Mouse (Mus musculus) CH12.LX (cell line): ENCODE results near the gene Gm21885. TPM values are rescaled to one million over a fixed set of nuclear protein-coding genes. Genes with fewer than 3 reads are reported as not detected.

Source experiments
- DNase-seq: peaks from one replicate; pipeline ENCODE4 v3.0.0-alpha.2; 2013; ENCODE audit errors: extremely low read depth
- H3K27ac ChIP-seq: 2 replicates; pipeline ENCODE4 v1.5.1; 2012; ENCODE audit warnings: low read depth, mild to moderate bottlenecking, control low read depth, moderate library complexity; ENCODE audit not compliant: insufficient read depth
- H3K27me3 ChIP-seq: replicated peaks from 2 replicates; pipeline ENCODE3; 2012; ENCODE audit warnings: inconsistent platforms
- H3K36me3 ChIP-seq, 2 experiments: replicated peaks in 1 of 2; 2 replicates each; pipeline versions ENCODE3 to v1.6.1; 2012; ENCODE audit warnings: inconsistent platforms in 1 of 2, low read length in 1 of 2, mild to moderate bottlenecking in 1 of 2, mixed read lengths in 1 of 2, moderate library complexity in 1 of 2; ENCODE audit not compliant: control insufficient read depth in 1 of 2, insufficient read depth in 1 of 2
- H3K4me1 ChIP-seq, 2 experiments: 2 replicates each; pipeline ENCODE4 v1.6.1; 2012; ENCODE audit warnings: inconsistent platforms in 1 of 2, moderate library complexity in 1 of 2; ENCODE audit not compliant: insufficient read depth in 2 of 2, control insufficient read depth in 1 of 2
- H3K4me2 ChIP-seq: 2 replicates; pipeline ENCODE4 v1.6.1; 2012; ENCODE audit warnings: low read depth, mild to moderate bottlenecking, control low read depth; ENCODE audit not compliant: poor library complexity, insufficient read depth, severe bottlenecking
- H3K4me3 ChIP-seq, 3 experiments: fragments of 150-350 bp in 1 of 3; sonication (generic) in 1 of 3; replicated peaks in 1 of 3; 2 replicates each; pipeline versions ENCODE3 to v1.5.1; 2011 to 2012; ENCODE audit warnings: low read depth in 2 of 3, low read length in 2 of 3, mild to moderate bottlenecking in 2 of 3, moderate library complexity in 2 of 3, control low read depth in 1 of 3, improper control_type of control experiment in 1 of 3, inconsistent platforms in 1 of 3, mixed read lengths in 1 of 3; ENCODE audit not compliant: poor library complexity in 1 of 3
- H3K79me2 ChIP-seq: replicated peaks from 2 replicates; pipeline ENCODE4 v1.6.1; 2012; ENCODE audit warnings: mild to moderate bottlenecking, moderate library complexity; ENCODE audit not compliant: control insufficient read depth, poor library complexity, insufficient read depth, severe bottlenecking; ENCODE audit errors: extremely low read depth
- H3K9ac ChIP-seq: 2 replicates; pipeline ENCODE4 v1.6.1; 2012; ENCODE audit warnings: low read depth, mild to moderate bottlenecking, control low read depth, moderate library complexity; ENCODE audit not compliant: insufficient read depth
- H3K9me3 ChIP-seq: replicated peaks from 2 replicates; pipeline ENCODE3; 2012; ENCODE audit warnings: low read length, inconsistent platforms, mixed read lengths
- CHD1 ChIP-seq: IDR thresholded peaks from 2 replicates; pipeline ENCODE4 v1.6.1; 2012; ENCODE audit warnings: low read depth, low read length, improper control_type of control experiment, inconsistent platforms
- E2F4 ChIP-seq: IDR thresholded peaks from 2 replicates; pipeline ENCODE4 v1.6.1; 2011; ENCODE audit warnings: low read depth, low read length, improper control_type of control experiment; ENCODE audit not compliant: insufficient replicate concordance
- EP300 ChIP-seq: IDR thresholded peaks from 2 replicates; pipeline ENCODE4 v1.6.1; 2011; ENCODE audit warnings: low read length, improper control_type of control experiment
- GABPA ChIP-seq: IDR thresholded peaks from 2 replicates; pipeline ENCODE4 v1.6.1; 2012; ENCODE audit warnings: low read depth, low read length, improper control_type of control experiment, inconsistent platforms; ENCODE audit not compliant: insufficient replicate concordance
- IRF4 ChIP-seq: IDR thresholded peaks from 2 replicates; pipeline ENCODE4 v1.6.1; 2014; ENCODE audit warnings: low read depth, mild to moderate bottlenecking, inconsistent platforms, low read length, improper control_type of control experiment
- JUN ChIP-seq: IDR thresholded peaks from 2 replicates; pipeline ENCODE4 v1.6.1; 2011; ENCODE audit warnings: low read depth, mild to moderate bottlenecking, low read length, improper control_type of control experiment, moderate library complexity; ENCODE audit not compliant: insufficient read depth
- MAZ ChIP-seq: IDR thresholded peaks from 2 replicates; pipeline ENCODE4 v1.6.1; 2012; ENCODE audit warnings: low read depth, mild to moderate bottlenecking, inconsistent platforms, low read length, improper control_type of control experiment, moderate library complexity
- MEF2A ChIP-seq: IDR thresholded peaks from 2 replicates; pipeline ENCODE4 v1.6.1; 2014; ENCODE audit warnings: low read depth, mild to moderate bottlenecking, inconsistent platforms, low read length, improper control_type of control experiment, borderline replicate concordance
- MXI1 ChIP-seq: IDR thresholded peaks from 2 replicates; pipeline ENCODE4 v1.6.1; 2011; ENCODE audit warnings: mild to moderate bottlenecking, low read depth, low read length, improper control_type of control experiment
- MYC ChIP-seq: IDR thresholded peaks from 2 replicates; pipeline ENCODE4 v1.6.1; 2011; ENCODE audit warnings: low read depth, mild to moderate bottlenecking, improper control_type of control experiment, low read length
- NRF1 ChIP-seq: IDR thresholded peaks from 2 replicates; pipeline ENCODE4 v1.6.1; 2014; ENCODE audit warnings: low read depth, mild to moderate bottlenecking, inconsistent platforms, low read length, improper control_type of control experiment, moderate library complexity
- PAX5 ChIP-seq: IDR thresholded peaks from 2 replicates; pipeline ENCODE4 v1.6.1; 2012; ENCODE audit warnings: low read length, inconsistent platforms, mixed read lengths
- POLR2A ChIP-seq: IDR thresholded peaks from 2 replicates; pipeline ENCODE4 v1.6.1; 2011; ENCODE audit warnings: low read depth, mild to moderate bottlenecking, improper control_type of control experiment, low read length
- RCOR1 ChIP-seq: conservative IDR thresholded peaks from 2 replicates; pipeline ENCODE4 v1.6.1; 2012; ENCODE audit warnings: low read depth, mild to moderate bottlenecking, inconsistent platforms, low read length, improper control_type of control experiment
- TBP ChIP-seq: conservative IDR thresholded peaks from 2 replicates; pipeline ENCODE4 v1.6.1; 2011; ENCODE audit warnings: low read depth, low read length, improper control_type of control experiment
- TCF12 ChIP-seq: IDR thresholded peaks from 2 replicates; pipeline ENCODE4 v1.6.1; 2014; ENCODE audit warnings: low read depth, mild to moderate bottlenecking, inconsistent platforms, low read length, improper control_type of control experiment
- USF1 ChIP-seq: IDR thresholded peaks from 2 replicates; pipeline ENCODE4 v1.6.1; 2014; ENCODE audit warnings: low read depth, mild to moderate bottlenecking, inconsistent platforms, low read length, improper control_type of control experiment
- ZC3H11A ChIP-seq: IDR thresholded peaks from 2 replicates; pipeline ENCODE4 v1.6.1; 2012; ENCODE audit warnings: low read depth, mild to moderate bottlenecking, inconsistent platforms, low read length, improper control_type of control experiment
- ZNF384 ChIP-seq: IDR thresholded peaks from 2 replicates; pipeline ENCODE4 v1.6.1; 2012; ENCODE audit warnings: low read depth, low read length, improper control_type of control experiment, inconsistent platforms
- dilution Hi-C: fragments of 300-500 bp; cut with MboI; formaldehyde crosslinking; loops from 2 replicates; pipeline ENCODE4 v1.14.3; 2020; ENCODE audit warnings: low sequenced_read_pairs; ENCODE audit not compliant: extremely low pct_unique_long_range_greater_than_20kb, extremely low pct_ligation_motif_present
- in situ Hi-C: fragments of 300-500 bp; cut with MboI; formaldehyde crosslinking; loops from 3 replicates; pipeline ENCODE4 v1.14.3; 2019; ENCODE audit warnings: low sequenced_read_pairs, low pct_ligation_motif_present, low pct_unique_long_range_greater_than_20kb, mixed read lengths
- polyA plus RNA-seq: library from polyadenylated mRNA; unstranded; fragments of >175 nt; gene quantifications from 2 replicates; pipeline ENCODE4 v1.2.1, GENCODE M21; 2012; ENCODE audit warnings: low read depth; ENCODE audit not compliant: insufficient read length
- total RNA-seq, 2 experiments: library from RNA; depleted of rRNA; stranded (reverse); fragments of 300-350 nt in 1 of 2; fragments of >200 nt in 1 of 2; gene quantifications; 2 replicates each; pipeline ENCODE4 v1.2.3; 2012 to 2014

The Gm21885 gene
- total and polyA plus RNA-seq, 3 experiments = 0.21 to 0.30 TPM; not detected in 1

DNA sequence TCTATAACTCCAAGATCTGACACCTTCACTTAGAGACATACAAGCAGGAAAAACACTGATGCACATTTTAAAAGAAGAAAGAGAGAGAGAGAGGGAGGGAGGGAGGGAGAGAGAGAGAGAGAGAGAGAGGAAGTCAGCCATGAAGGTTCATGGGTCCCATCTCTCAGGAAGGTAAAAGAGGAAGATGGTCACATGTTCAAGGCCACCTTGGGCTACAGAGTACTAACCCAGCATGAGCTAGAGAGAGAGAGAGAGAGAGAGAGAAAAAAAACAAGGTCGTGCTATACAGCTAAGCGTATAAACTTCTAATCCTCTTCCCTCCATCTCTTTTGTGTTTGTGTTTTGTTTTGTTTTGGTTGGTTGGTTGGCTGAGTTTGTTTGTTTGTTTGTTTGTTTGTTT, 10.7 kb upstream of the Gm21885 start:
- TF ChIP-seq MYC (0 out of 2 replicates have a peak, but pooled peaks have one; percentile 19), USF1 (peak; percentile 40), JUN (no peak)
- dilution Hi-C loops (no loop called here), in situ Hi-C loops (loop anchor here (5.0 to 25.0 kb wide), 3 partner anchors 34 to 309 kb away; partner anchors contain the start of genes Gm20390, Nme1 and Nme2)
- no peaks in the 10 kb centered on the region for H3K36me3 ChIP-seq
- H3K4me3 ChIP-seq = no peak overlapping the region
- peaks cover 19 to 38% of the 10 kb centered on the region in 2 experiments for H3K4me1 ChIP-seq
- no peaks in the 10 kb centered on the region for H3K27me3 ChIP-seq
- no peak overlapping the region for H3K9ac ChIP-seq
- H3K9me3 ChIP-seq = no peaks in the 10 kb centered on the region
- H3K4me2 ChIP-seq = no peak overlapping the region
- no peak for DNase-seq
- H3K27ac ChIP-seq = no peak overlapping the region
- H3K79me2 ChIP-seq = no peaks in the 10 kb centered on the region

DNA sequence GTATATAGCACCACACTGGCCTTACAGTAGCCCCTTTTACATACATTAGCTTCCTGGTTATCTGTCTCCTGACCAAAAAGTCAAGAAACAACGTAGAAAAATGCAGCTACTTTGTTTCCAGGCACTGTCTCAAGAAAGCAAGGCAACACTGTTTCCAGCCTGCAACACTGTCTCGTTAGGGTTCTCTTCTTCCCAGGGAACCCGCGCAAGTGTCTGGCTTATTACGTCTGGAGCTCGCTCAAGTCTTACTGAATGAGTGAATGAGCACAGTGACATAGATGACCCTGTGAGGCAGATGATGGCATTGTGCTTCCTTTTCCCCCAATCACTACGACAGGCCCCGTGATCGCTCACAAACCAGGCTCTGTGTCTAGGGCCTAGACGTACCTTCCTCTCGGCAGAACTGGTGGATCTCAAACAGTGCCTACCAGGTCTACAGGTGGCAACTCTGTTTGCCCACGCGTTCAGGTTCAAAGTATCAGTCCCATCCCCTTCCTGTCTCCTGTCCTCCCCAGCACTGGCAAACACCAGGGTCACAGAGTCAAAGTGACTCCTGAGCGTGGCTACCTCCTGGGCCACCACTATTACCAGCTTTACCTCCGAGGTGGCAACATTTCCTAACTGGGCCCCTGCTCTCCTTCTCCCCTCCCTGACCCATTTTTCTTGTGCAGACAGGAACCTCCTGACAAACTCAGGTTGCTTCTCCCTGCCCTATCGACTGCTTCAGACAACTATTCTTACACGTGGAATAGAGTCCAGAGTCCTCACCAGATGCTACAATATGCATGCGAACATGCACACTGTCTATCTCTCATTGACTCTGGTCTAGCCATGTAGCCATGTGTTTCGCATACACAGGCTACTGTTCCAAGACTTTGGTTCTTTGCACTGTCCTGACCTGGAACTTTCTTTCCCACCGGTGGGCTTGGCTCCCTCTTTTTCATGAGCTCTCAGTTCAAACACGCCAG, 8.4 kb upstream of the Gm21885 start:
- Histone ChIP-seq H3K9ac (no peak overlapping the region), H3K4me1 (peaks cover 19 to 47% of the 10 kb centered on the region in 2 experiments), H3K4me2 (no peak overlapping the region), H3K36me3 (no peaks in the 10 kb centered on the region), H3K9me3 (no peaks in the 10 kb centered on the region), H3K79me2 (no peaks in the 10 kb centered on the region), H3K4me3 (no peak overlapping the region), H3K27ac (no peak overlapping the region), H3K27me3 (no peaks in the 10 kb centered on the region)
- TF ChIP-seq ZC3H11A = no peak
- TF ChIP-seq POLR2A = no peak
- TF ChIP-seq MXI1 = no peak
- in situ Hi-C loops (loop anchor here (5.0 to 25.0 kb wide), 3 partner anchors 36 to 311 kb away; partner anchors contain the start of genes Gm20390, Nme1 and Nme2), dilution Hi-C loops (no loop called here)
- DNase-seq = no peak

DNA sequence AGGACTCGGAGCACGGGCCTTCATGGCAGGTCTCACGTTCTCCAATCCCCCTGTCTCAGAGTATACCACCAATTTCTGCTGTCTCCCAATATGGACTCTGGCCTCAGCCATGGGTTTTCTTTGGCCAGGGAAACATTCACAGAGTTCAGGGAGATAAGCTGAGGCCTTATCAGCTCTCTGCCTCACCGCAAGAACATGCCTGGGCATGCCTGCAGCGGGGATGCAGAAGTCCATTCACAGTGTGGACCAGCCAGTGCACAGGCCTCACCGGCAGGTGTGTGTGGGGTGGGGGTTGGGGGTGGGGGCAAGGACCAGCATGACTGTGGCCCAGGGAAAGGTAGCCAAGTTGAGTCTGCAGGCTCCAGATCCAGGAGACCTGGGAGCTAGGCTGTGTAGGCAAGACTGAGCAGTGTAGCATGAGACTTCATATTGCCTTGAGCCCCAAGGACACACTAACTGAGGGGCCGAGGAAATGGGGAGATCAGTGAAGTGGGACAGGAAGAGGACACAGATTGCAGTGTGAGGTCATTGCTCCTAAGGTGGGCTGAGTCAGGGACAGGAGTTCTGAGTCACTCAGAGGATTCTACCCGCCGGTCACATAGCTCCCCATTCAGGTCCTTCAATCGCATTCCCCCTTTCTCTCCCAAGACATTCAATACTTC, 7.3 kb upstream of the Gm21885 start:
- DNase-seq = peak; percentile 53
- no peaks in the 10 kb centered on the region for H3K27me3 ChIP-seq
- no peak overlapping the region for H3K4me2 ChIP-seq
- H3K27ac ChIP-seq = peak overlapping the region; percentile 25; the same call in 1 of the 2 replicates
- H3K4me3 ChIP-seq = peak overlapping the region in 1 of 3 experiments; percentile 9
- H3K9me3 ChIP-seq = no peaks in the 10 kb centered on the region
- peaks cover 19 to 47% of the 10 kb centered on the region in 2 experiments for H3K4me1 ChIP-seq
- H3K9ac ChIP-seq = peak overlapping the region; percentile 35
- dilution Hi-C loops = no loop called here
- no peaks in the 10 kb centered on the region for H3K36me3 ChIP-seq
- no peak for TF ChIP-seq PAX5
- TF ChIP-seq TCF12 = peak; percentile 80
- no peak for TF ChIP-seq E2F4
- TF ChIP-seq CHD1 = peak; percentile 99
- TF ChIP-seq RCOR1 = peak; percentile 81; the same call in 1 of the 2 replicates
- TF ChIP-seq ZNF384 = no peak
- peak; percentile 81 for TF ChIP-seq MAZ
- TF ChIP-seq NRF1 = peak; percentile 40; the same call in 1 of the 2 replicates
- TF ChIP-seq GABPA = no peak
- no peak for TF ChIP-seq JUN
- TF ChIP-seq POLR2A = peak; percentile 5; the same call in 1 of the 2 replicates
- TF ChIP-seq TBP = no peak
- TF ChIP-seq MEF2A = peak; percentile 38; the same call in 1 of the 2 replicates
- TF ChIP-seq EP300 = peak; percentile 65
- peak; percentile 67 for TF ChIP-seq IRF4
- no peaks in the 10 kb centered on the region for H3K79me2 ChIP-seq
- in situ Hi-C loops = loop anchor here (5.0 to 25.0 kb wide), 3 partner anchors 37 to 312 kb away; partner anchors contain the start of genes Gm20390, Nme1 and Nme2
